Mouse (Mus musculus) erythroblast, embryonic 14.5 days (primary cell): ENCODE data around the gene Mas1. TPM values are rescaled to one million over a fixed set of nuclear protein-coding genes. Genes with fewer than 3 reads are reported as not detected.

ENCODE experiments used
- H3K27me3 ChIP-seq: 2 replicates; pipeline ENCODE4 v1.6.1; 2012; ENCODE audit warnings: inconsistent platforms; ENCODE audit not compliant: control insufficient read depth
- H3K36me3 ChIP-seq: 2 replicates; pipeline ENCODE4 v1.6.1; 2012; ENCODE audit warnings: mild to moderate bottlenecking, inconsistent platforms; ENCODE audit not compliant: control insufficient read depth
- H3K4me1 ChIP-seq: 2 replicates; pipeline ENCODE4 v1.6.1; 2012; ENCODE audit warnings: inconsistent platforms; ENCODE audit not compliant: control insufficient read depth
- H3K4me3 ChIP-seq: replicated peaks from 2 replicates; pipeline ENCODE3; 2012; ENCODE audit warnings: moderate library complexity, mild to moderate bottlenecking, inconsistent platforms
- H3K9me3 ChIP-seq: 2 replicates; pipeline ENCODE4 v1.6.1; 2012; ENCODE audit warnings: low read length, inconsistent platforms, mixed read lengths; ENCODE audit not compliant: control insufficient read depth
- GATA1 ChIP-seq: IDR thresholded peaks from 2 replicates; pipeline ENCODE4 v1.6.1; 2012; ENCODE audit warnings: low read length, inconsistent platforms, mixed read lengths
- TAL1 ChIP-seq: IDR thresholded peaks from 3 replicates; pipeline ENCODE4 v1.6.1; 2012; ENCODE audit warnings: low read length, inconsistent platforms, mixed read lengths
- polyA plus RNA-seq: library from polyadenylated mRNA; stranded (reverse); fragments of >175 nt; gene quantifications from 2 replicates; pipeline ENCODE4 v1.2.3, GENCODE M21; 2012

Gene Mas1
- polyA plus RNA-seq, 1 experiment = not detected

DNA sequence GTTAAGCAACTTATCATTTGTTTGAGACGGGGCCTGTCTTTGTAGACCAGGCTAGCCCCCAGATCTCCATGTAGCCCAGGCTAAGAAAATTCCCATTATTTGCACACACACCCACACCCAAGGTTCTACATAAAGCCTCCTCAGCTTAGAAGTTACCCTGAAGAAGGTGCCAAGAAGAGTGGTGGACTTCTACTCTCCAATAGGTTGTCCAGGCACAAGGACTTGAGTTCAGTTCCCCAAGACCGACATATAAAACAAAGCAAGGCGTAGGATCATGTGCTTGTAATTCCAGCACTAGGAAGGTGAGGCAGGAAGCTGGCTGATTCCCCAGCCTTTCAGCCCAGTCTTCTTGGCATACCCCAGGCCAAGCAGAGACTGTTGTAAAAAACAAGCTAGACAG is 69.4 kb downstream of the Mas1 start:
- Histone ChIP-seq H3K9me3 (no peaks in the 10 kb centered on the region), H3K27me3 (no peaks in the 10 kb centered on the region), H3K4me3 (no peak overlapping the region), H3K4me1 (no peaks in the 10 kb centered on the region; the same call in 1 of the 2 replicates), H3K36me3 (no peaks in the 10 kb centered on the region)
- TF ChIP-seq GATA1 (no peak), TAL1 (no peak)

GRCm38 (mm10) chr17:12797427-12798029 is 70.4 kb downstream of the Mas1 start:
- no peak overlapping the region for H3K4me3 ChIP-seq
- H3K27me3 ChIP-seq = no peaks in the 10 kb centered on the region
- H3K4me1 ChIP-seq = peaks cover 6% of the 10 kb centered on the region
- TF ChIP-seq TAL1 = no peak
- TF ChIP-seq GATA1 = no peak
- no peaks in the 10 kb centered on the region for H3K9me3 ChIP-seq
- H3K36me3 ChIP-seq = no peaks in the 10 kb centered on the region

GRCm38 (mm10) chr17:12796633-12797032 is 71.3 kb downstream of the Mas1 start:
- Histone ChIP-seq H3K4me1 (peaks cover 10% of the 10 kb centered on the region), H3K4me3 (no peak overlapping the region), H3K9me3 (no peaks in the 10 kb centered on the region), H3K27me3 (no peaks in the 10 kb centered on the region), H3K36me3 (no peaks in the 10 kb centered on the region)
- TF ChIP-seq GATA1 = no peak
- no peak for TF ChIP-seq TAL1

GRCm38 (mm10) chr17:12793660-12794406 is 74.1 kb downstream of the Mas1 start:
- TF ChIP-seq GATA1 (no peak), TAL1 (no peak)

DNA sequence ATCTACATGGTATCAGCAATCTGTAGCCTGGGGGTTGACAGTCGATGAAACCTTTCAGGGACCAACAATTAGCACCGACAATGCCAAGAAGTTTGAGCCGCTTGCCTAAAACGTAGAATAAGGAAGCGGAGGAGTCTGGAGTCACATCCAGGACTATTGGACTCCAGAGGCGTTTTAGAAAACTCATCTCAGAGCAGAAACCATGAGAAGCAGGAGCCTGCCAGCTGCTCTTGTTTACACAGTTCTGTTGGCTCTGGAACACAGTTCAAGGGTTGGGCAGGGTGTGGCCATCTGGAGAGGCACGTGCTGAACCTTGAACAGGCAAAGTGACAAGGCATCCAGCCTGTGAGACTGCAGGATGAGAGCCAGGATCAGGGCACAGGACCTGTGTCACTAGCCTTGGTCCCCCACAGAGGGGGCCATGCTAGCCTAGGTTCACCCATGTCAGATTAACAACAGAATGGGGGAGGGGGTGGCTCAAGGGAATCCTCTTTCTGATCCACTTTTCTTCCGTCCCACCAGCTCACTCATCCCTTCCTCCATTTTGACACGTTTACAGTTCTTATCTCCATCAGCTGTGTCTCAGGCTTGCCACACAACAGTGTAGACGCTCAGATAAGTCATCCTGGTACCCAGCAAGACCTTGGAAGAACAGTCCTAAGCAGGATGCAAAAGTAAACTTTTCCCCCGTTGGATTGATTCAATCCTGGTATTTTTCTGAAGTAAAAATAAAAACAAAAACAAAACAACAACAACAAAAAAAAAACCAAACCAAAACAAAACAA is 75.3 kb downstream of the Mas1 start:
- TF ChIP-seq TAL1 = no peak
- Histone ChIP-seq H3K9me3 (peaks cover 4% of the 10 kb centered on the region), H3K36me3 (peaks cover 3% of the 10 kb centered on the region; the same call in 1 of the 2 replicates), H3K4me1 (peaks cover 15% of the 10 kb centered on the region), H3K4me3 (no peak overlapping the region), H3K27me3 (no peaks in the 10 kb centered on the region)

More at GRCm38 (mm10) chr17:12793660-12794406, 74.1 kb downstream of the Mas1 start:
- no peaks in the 10 kb centered on the region for H3K9me3 ChIP-seq
- H3K27me3 ChIP-seq = no peaks in the 10 kb centered on the region
- peaks cover 15% of the 10 kb centered on the region for H3K4me1 ChIP-seq
- no peaks in the 10 kb centered on the region for H3K36me3 ChIP-seq
- no peak overlapping the region for H3K4me3 ChIP-seq

- Histone ChIP-seq H3K27me3 (no peaks in the 10 kb centered on the region), H3K9me3 (peaks cover 4% of the 10 kb centered on the region), H3K4me3 (no peak overlapping the region), H3K36me3 (peaks cover 3% of the 10 kb centered on the region; the same call in 1 of the 2 replicates), H3K4me1 (peaks cover 15% of the 10 kb centered on the region)
- TF ChIP-seq TAL1 (no peak), GATA1 (no peak)
Observed at GRCm38 (mm10) chr17:12791420-12791819, 76.5 kb downstream of the Mas1 start.

DNA sequence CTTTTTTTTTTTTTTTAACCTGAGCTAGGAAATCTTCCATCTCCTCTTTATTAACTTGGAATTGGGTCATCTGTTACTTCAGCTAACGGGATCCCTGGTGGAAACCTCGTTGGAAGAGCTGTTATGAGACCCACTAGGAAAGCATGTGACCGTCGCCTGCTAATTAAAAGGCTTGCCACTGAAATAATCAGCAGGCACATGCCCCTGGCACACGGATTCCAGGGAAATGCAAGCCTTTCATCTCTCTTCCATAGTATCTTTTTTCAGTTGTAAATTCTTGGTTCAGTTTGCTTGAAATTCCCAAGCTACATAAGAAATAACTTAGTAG is 76.9 kb downstream of the Mas1 start:
- Histone ChIP-seq H3K36me3 (peaks cover 3% of the 10 kb centered on the region; the same call in 1 of the 2 replicates), H3K27me3 (no peaks in the 10 kb centered on the region), H3K4me1 (peaks cover 15% of the 10 kb centered on the region), H3K9me3 (peaks cover 4% of the 10 kb centered on the region), H3K4me3 (no peak overlapping the region)
- no peak for TF ChIP-seq GATA1
- no peak for TF ChIP-seq TAL1

Other genes with a start within 250 kb of the Mas1 start
- not detected in 2 replicates for gene Slc22a1, start 192.3 kb downstream of the Mas1 start, polyA plus RNA-seq
- 0.21 and 0.26 TPM in 2 replicates for gene Igf2r, start 98.5 kb downstream of the Mas1 start, polyA plus RNA-seq
- not detected in 2 replicates for gene Mrgprh, start 7.9 kb upstream of the Mas1 start, polyA plus RNA-seq
- gene Pnldc1, start 42.1 kb upstream of the Mas1 start, polyA plus RNA-seq = 0.02 and 0.06 TPM in 2 replicates
- 2.7 and 2.9 TPM in 2 replicates for gene Tcp1, start 47.6 kb upstream of the Mas1 start, polyA plus RNA-seq
- 3.9 and 6.6 TPM in 2 replicates for gene Mrpl18, start 48.2 kb upstream of the Mas1 start, polyA plus RNA-seq
- gene Acat3, start 72.5 kb upstream of the Mas1 start, polyA plus RNA-seq = 0.18 TPM in 1 of 2 replicates, not detected in the other
- 0.38 and 0.69 TPM in 2 replicates for gene Acat2, start 92.6 kb upstream of the Mas1 start, polyA plus RNA-seq
- gene Wtap, start 126.0 kb upstream of the Mas1 start, polyA plus RNA-seq = 0.81 and 0.91 TPM in 2 replicates
- 30.9 and 38.6 TPM in 2 replicates for gene Sod2, start 138.7 kb upstream of the Mas1 start, polyA plus RNA-seq
- not detected in 2 replicates for gene Gpr31b, start 184.2 kb upstream of the Mas1 start, polyA plus RNA-seq
- gene Tcp10b, start 193.0 kb upstream of the Mas1 start, polyA plus RNA-seq = not detected in 2 replicates